Mouse (Mus musculus) kidney, postnatal 0 days (tissue): ENCODE data around the gene Smarca4. TPM values are rescaled to one million over a fixed set of nuclear protein-coding genes. Genes with fewer than 3 reads are reported as not detected.
A peak's percentile ranks its signal among the peaks of the same experiment; 100 is the strongest.

ENCODE experiments used
- ATAC-seq: fragments of 200-750 bp; cut with Nextera tagmentation; replicated peaks from 2 replicates; pipeline ENCODE4 v1.8.0; 2017; ENCODE audit warnings: low read depth, moderate number of reproducible peaks, moderate TSS enrichment, moderate library complexity; ENCODE audit not compliant: low FRiP score
- DNase-seq: peaks from one replicate; pipeline ENCODE4 v3.0.0-alpha.2; 2016; ENCODE audit warnings: low spot score
- H3K27ac ChIP-seq: fragments of 300-500 bp; sonication (generic); 2 replicates; pipeline ENCODE4 v1.5.1; 2014; ENCODE audit warnings: mild to moderate bottlenecking
- H3K27me3 ChIP-seq: fragments of 300-500 bp; sonication (generic); 2 replicates; pipeline ENCODE4 v1.6.1; 2014; ENCODE audit warnings: low read length, mixed read lengths; ENCODE audit not compliant: insufficient read depth
- H3K36me3 ChIP-seq: fragments of 300-500 bp; sonication (generic); 2 replicates; pipeline ENCODE4 v1.6.1; 2014; ENCODE audit warnings: low read length, mixed read lengths; ENCODE audit not compliant: insufficient read depth
- H3K4me1 ChIP-seq: fragments of 300-500 bp; sonication (generic); replicated peaks from 2 replicates; pipeline ENCODE4 v1.6.1; 2014; ENCODE audit warnings: antibody characterized with exemption, low read length, mixed read lengths; ENCODE audit not compliant: insufficient read depth
- H3K4me2 ChIP-seq: fragments of 300-500 bp; sonication (generic); 2 replicates; pipeline ENCODE4 v1.6.1; 2014; ENCODE audit warnings: mild to moderate bottlenecking, low read length, moderate library complexity, mixed read lengths
- H3K4me3 ChIP-seq: fragments of 300-500 bp; sonication (generic); replicated peaks from 2 replicates; pipeline ENCODE4 v1.5.1; 2014; ENCODE audit warnings: low read depth, low read length
- H3K9ac ChIP-seq: fragments of 300-500 bp; sonication (generic); 2 replicates; pipeline ENCODE4 v1.6.1; 2014; ENCODE audit warnings: low read depth, low read length
- H3K9me3 ChIP-seq: fragments of 300-500 bp; sonication (generic); replicated peaks from 2 replicates; pipeline ENCODE4 v1.6.1; 2016; ENCODE audit warnings: low read length, inconsistent platforms, mixed read lengths
- CTCF ChIP-seq: IDR thresholded peaks from 2 replicates; pipeline ENCODE4 v1.5.1; 2016; ENCODE audit warnings: antibody characterized with exemption, low read depth, mild to moderate bottlenecking, moderate library complexity
- WGBS: fragments of 180-500 bp; shearing (Covaris S2); extraction: QIAGEN DNeasy Blood & Tissue Kit; methylation state at CpG from one replicate; pipeline ENCODE4 v1.1.7; 2014; 5-methylcytosine and 5-hydroxymethylcytosine counted together
- polyA plus RNA-seq: library from polyadenylated mRNA; unstranded; fragments of >200 nt; fragmentation: Nextera tagmentation; extraction: Ambion mirVana; gene quantifications from 2 replicates; pipeline ENCODE4 v1.2.1, GENCODE M21; 2015

Gene Smarca4
- polyA plus RNA-seq, 1 experiment from 2014 or later: 41.7 TPM

DNA sequence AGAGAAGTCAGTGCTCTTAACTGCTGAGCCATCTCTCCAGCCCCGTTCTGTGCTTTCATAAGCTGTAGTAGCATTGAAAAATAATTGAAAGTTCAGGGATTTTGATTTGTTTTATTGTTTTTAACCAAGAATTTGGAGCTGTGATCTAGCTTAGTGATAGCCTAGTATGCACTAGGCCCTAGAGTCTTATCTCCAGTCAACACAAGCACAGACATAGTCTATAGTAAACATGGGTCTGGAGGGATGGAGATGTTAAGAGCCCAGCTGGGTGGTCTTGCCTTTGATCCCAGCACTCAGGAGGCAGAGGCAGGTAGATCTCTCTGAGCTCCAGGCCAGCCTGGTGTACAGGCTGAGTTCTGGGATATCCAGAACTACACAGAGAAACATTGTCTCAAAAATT lies 6.7 kb downstream of the Smarca4 start:
- DNase-seq (no peak), ATAC-seq (no peak)
- no peak overlapping the region for H3K9ac ChIP-seq
- TF ChIP-seq CTCF: no peak
- H3K27me3 ChIP-seq: no peaks in the 10 kb centered on the region
- H3K4me3 ChIP-seq: no peak overlapping the region
- WGBS: 95% methylated on average over 1 of the region's 1 CpGs
- no peak overlapping the region for H3K27ac ChIP-seq
- no peaks in the 10 kb centered on the region for H3K9me3 ChIP-seq
- H3K4me1 ChIP-seq: peaks cover 5% of the 10 kb centered on the region
- H3K36me3 ChIP-seq: no peaks in the 10 kb centered on the region
- no peak overlapping the region for H3K4me2 ChIP-seq

DNA sequence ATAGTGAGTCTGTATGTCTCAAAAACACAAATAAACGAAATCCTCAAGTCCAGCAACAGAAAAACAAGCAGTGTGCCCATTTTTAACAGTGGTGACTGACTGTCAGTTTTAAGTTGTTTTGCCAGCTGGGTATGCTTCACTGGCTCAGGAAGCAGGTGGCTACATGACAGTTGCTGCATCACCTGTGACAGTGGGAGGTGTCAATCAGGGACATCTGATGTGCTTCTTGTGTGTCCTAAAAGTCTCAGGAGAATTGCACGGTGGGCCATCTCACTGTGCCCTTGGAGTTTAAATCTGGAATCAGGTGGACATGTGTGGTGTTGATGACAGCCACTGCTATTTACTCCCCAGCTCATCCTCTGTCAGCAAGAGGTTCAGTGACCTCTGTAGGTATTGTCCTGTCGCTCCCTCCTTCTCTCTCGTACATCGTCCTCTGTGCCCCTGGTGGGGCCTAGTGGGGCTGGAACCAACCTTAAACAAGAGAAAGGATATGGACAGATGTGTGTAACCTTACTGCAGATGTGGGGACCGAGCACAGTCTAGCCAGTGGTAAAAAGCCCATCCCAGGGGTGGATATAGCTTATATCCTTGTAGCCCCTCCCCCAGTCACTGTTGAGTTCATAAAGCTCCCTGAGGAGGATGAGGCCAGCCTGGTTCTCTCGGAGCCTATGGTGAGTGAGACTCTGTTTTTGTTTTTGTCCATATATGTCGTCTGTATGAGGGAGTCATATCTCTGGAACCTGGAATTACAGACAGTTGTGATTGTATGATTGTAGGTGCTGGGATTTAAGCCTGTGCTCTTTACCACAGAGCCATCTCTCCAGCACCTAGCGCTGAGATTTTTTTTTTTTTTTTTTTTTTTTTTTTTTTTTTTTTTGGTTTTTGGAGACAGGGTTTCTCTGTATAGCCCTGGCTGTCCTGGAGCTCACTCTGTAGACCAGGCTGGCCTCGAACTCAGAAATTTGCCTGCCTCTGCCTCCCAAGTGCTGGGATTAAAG lies 9.7 kb downstream of the Smarca4 start:
- no peak for DNase-seq
- Histone ChIP-seq H3K9me3 (no peaks in the 10 kb centered on the region), H3K9ac (no peak overlapping the region), H3K27ac (no peak overlapping the region), H3K27me3 (no peaks in the 10 kb centered on the region), H3K4me3 (no peak overlapping the region), H3K36me3 (no peaks in the 10 kb centered on the region), H3K4me2 (no peak overlapping the region), H3K4me1 (no peaks in the 10 kb centered on the region)
- peak; percentile 57 for ATAC-seq
- TF ChIP-seq CTCF: no peak
- WGBS: 80% methylated on average over 10 of the region's 10 CpGs

DNA sequence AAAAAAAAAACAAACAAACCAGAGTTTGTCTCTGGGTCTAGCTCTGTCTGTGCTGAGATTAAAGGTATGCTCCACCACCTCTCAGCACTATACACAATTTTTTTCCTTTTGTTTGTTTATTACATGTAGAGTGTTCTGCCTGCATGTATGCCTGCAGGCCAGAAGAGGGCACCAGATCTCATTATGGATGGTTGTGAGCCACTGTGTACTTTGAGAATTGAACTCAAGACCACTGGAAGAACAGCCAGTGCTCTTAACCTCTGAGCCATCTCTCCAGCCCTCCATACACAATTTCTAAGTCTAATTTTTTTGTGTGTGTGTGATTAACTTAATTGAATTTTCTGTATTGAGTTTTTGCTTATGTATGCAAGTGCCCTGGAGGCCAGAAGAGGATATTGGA lies 10.6 kb downstream of the Smarca4 start:
- no peak for DNase-seq
- no peak for ATAC-seq
- Histone ChIP-seq H3K4me1 (no peaks in the 10 kb centered on the region), H3K27me3 (no peaks in the 10 kb centered on the region), H3K9me3 (no peaks in the 10 kb centered on the region), H3K4me2 (no peak overlapping the region), H3K27ac (no peak overlapping the region), H3K9ac (no peak overlapping the region), H3K4me3 (no peak overlapping the region), H3K36me3 (no peaks in the 10 kb centered on the region)
- TF ChIP-seq CTCF: peak; percentile 64

DNA sequence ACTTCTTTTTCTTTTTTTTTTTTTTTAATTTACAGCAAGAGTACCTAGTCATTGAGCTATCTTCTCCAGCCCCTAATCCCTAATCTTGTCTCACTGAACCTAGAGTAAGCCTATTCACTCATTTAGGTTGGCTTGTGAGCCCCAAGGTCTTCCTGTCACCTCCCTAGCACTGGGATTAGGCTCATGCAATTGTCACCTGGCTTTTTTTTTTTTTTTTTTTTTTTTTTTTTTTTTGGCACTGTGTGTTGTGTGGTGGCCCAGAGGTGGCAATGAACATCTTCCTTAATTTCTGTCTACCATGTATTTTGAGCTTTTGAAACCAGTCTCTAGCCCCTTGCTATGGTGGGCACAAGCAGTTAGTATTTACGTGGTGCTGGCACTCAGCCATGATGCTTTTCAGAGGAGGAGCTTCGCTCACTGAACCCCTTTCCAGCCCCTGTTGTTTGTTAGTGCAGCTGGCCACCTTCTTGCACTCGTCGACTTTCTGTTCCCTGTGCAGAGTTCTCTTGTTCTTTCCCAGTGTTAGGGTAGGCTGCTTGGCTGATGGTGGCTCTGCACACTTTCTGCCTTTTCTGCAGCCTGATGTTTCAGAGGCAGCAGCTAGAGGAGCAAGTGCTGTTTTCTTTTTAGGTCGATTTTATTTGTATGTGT lies 11.3 kb downstream of the Smarca4 start:
- Histone ChIP-seq H3K36me3 (no peaks in the 10 kb centered on the region), H3K4me1 (no peaks in the 10 kb centered on the region), H3K9me3 (no peaks in the 10 kb centered on the region), H3K4me2 (no peak overlapping the region), H3K9ac (no peak overlapping the region), H3K4me3 (no peak overlapping the region), H3K27me3 (no peaks in the 10 kb centered on the region), H3K27ac (no peak overlapping the region)
- no peak for TF ChIP-seq CTCF
- WGBS: 58% methylated on average over 5 of the region's 5 CpGs
- no peak for DNase-seq
- no peak for ATAC-seq

DNA sequence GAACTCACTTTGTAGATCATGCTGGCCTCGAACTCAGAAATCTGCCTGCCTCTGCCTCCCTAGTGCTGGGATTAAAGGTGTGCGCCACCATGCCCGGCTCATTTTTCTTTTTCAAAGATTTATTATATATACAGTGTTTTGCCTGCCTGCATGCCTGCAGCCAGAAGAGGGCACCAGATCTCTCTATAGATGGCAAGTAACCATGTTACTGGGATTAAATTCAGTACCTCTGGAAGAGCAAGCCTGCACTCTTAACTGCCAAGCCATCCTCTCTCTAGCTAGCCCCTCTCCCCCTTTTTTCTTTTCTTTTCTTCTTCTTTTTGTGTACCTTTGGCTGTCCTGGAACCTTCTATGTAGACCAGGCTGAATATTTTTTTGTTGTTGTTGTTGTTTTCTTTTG lies 14.7 kb downstream of the Smarca4 start:
- ATAC-seq: no peak
- H3K4me3 ChIP-seq: no peak overlapping the region
- 66% methylated on average over 3 of the region's 3 CpGs for WGBS
- peaks cover 14% of the 10 kb centered on the region for H3K36me3 ChIP-seq
- peak; percentile 77 for TF ChIP-seq CTCF
- H3K27ac ChIP-seq: no peak overlapping the region
- H3K27me3 ChIP-seq: no peaks in the 10 kb centered on the region
- no peaks in the 10 kb centered on the region for H3K4me1 ChIP-seq
- no peak overlapping the region for H3K4me2 ChIP-seq
- DNase-seq: peak; percentile 77
- no peaks in the 10 kb centered on the region for H3K9me3 ChIP-seq
- H3K9ac ChIP-seq: no peak overlapping the region

DNA sequence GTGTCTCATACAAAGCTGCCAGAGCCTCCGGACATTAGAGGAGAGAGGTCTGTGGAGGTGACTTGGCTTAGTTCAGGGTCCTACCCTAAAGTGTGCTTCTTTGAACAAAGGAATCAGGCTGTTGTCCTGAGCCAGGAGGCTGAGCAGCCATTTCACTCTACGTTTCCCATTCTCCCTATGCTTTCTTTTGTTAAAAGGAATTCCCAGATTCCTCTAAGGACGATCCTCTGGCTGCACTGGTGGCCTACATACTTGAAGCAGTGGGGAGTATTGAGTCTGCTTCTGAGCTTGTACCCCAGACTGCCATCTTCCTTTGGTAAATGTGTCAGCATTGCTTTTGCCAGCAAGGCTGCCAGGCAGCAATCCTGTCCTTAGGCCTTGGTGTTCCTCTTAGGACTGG lies 17.1 kb downstream of the Smarca4 start:
- no peaks in the 10 kb centered on the region for H3K9me3 ChIP-seq
- no peak for ATAC-seq
- no peak for TF ChIP-seq CTCF
- WGBS: 83% methylated on average over 3 of the region's 3 CpGs
- no peak overlapping the region for H3K4me2 ChIP-seq
- no peak for DNase-seq
- H3K4me3 ChIP-seq: no peak overlapping the region
- H3K4me1 ChIP-seq: no peaks in the 10 kb centered on the region
- no peak overlapping the region for H3K27ac ChIP-seq
- H3K36me3 ChIP-seq: peaks cover 38% of the 10 kb centered on the region
- no peaks in the 10 kb centered on the region for H3K27me3 ChIP-seq
- H3K9ac ChIP-seq: no peak overlapping the region
